Mouse (Mus musculus): ENCODE measurements around the gene Tle3. TPM values are rescaled to one million over a fixed set of nuclear protein-coding genes. Genes with fewer than 3 reads are reported as not detected.

The Tle3 gene
- polyA plus RNA-seq, 1 experiment from 2014 or later = 3.2 TPM

DNA sequence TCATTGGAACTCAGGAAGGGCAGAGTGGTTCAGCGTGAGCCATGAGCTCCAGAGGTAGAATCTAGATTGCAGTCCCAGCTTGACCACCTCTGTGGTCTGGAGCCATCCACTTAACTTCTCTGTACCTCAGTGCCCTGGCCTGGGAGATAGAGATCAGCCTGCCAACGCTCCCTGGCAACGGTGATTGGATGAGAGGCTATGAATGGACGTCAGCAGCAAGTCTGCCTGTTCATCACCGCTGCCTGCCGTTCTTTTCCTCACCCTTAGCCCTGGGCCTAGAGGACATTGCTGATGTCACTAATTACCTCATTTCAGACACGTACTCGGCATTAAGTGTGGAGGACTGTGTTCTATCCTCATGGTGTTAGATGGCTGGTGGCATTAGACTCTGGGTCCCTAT lies 45.2 kb upstream of the Tle3 start:
- no peak overlapping the region for H3K9ac ChIP-seq (replicated peaks)
- H3K9me3 ChIP-seq (ENCODE audit: low read length) = no peaks in the 10 kb centered on the region
- TF ChIP-seq EP300 (IDR thresholded peaks at IDR 0.05; ENCODE audit: low read depth) (no peak), CTCF (IDR thresholded peaks at IDR 0.05; ENCODE audit: low read depth) (no peak)
- no peak for ATAC-seq
- no peak overlapping the region for H3K4me2 ChIP-seq (ENCODE audit: low read depth, low read length)
- peaks cover 30% of the 10 kb centered on the region for H3K4me1 ChIP-seq (ENCODE audit: insufficient read depth)
- H3K4me3 ChIP-seq (ENCODE audit: low read depth, low read length) = no peak overlapping the region
- H3K36me3 ChIP-seq (replicated peaks; ENCODE audit: insufficient read depth, low read length) = no peaks in the 10 kb centered on the region
- no peaks in the 10 kb centered on the region for H3K27me3 ChIP-seq (ENCODE audit: insufficient read depth, low read length)
- WGBS (ENCODE audit: insufficient replicate concordance) = 78% methylated on average over 8 of the region's 8 CpGs
- no peak overlapping the region for H3K27ac ChIP-seq (ENCODE audit: low read depth)
- DNase-seq = no peak

DNA sequence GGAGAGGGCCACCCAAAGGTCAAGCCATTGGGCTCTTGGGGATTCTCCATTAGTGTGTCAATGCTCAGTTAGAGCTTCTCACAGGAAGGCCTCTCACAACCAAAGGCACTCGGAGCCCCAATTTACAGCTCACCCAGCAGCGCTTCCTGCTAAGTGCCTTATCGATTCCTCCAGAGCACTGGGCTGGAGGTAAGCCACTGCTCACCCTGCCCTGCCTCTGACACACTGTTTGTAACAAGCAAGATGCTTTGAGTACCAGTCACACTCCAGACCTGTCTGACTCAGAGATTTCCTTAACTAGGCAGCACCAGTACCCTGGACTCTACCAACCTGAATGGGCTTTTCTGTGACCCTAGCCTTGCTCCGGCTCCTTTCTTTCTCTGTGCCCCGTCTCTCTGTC lies 44.0 kb upstream of the Tle3 start:
- TF ChIP-seq EP300 (IDR thresholded peaks at IDR 0.05; ENCODE audit: low read depth) (no peak), CTCF (IDR thresholded peaks at IDR 0.05; ENCODE audit: low read depth) (no peak)
- no peaks in the 10 kb centered on the region for H3K9me3 ChIP-seq (ENCODE audit: low read length)
- H3K36me3 ChIP-seq (replicated peaks; ENCODE audit: insufficient read depth, low read length) = no peaks in the 10 kb centered on the region
- no peak overlapping the region for H3K27ac ChIP-seq (ENCODE audit: low read depth)
- no peaks in the 10 kb centered on the region for H3K27me3 ChIP-seq (ENCODE audit: insufficient read depth, low read length)
- 45% methylated on average over 5 of the region's 5 CpGs for WGBS (ENCODE audit: insufficient replicate concordance)
- peaks cover 30% of the 10 kb centered on the region for H3K4me1 ChIP-seq (ENCODE audit: insufficient read depth)
- ATAC-seq = no peak
- no peak overlapping the region for H3K4me3 ChIP-seq (ENCODE audit: low read depth, low read length)
- DNase-seq = no peak
- no peak overlapping the region for H3K9ac ChIP-seq (replicated peaks)
- no peak overlapping the region for H3K4me2 ChIP-seq (ENCODE audit: low read depth, low read length)

DNA sequence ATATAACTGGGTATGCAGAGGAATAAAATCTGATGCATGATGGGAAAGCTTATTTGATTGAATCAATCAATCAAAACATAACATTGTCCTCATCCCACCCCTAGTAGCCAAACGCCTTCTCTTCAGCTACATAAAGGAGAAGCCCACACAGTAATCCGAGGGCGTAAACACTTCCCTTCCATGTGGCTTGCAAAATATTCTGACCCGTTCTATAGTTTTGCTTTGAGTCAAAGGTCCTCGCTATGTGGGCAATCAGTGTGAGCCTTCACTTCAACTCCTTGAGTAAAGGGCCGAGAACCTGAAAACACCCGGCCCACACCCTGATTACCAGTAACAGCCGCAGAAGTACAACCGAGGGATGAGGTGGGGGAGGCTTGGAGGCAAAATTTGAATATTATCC lies 41.4 kb upstream of the Tle3 start:
- Histone ChIP-seq H3K4me1 (ENCODE audit: insufficient read depth) (peaks cover 13% of the 10 kb centered on the region), H3K4me3 (ENCODE audit: low read depth, low read length) (no peak overlapping the region), H3K27me3 (ENCODE audit: insufficient read depth, low read length) (no peaks in the 10 kb centered on the region), H3K36me3 (replicated peaks; ENCODE audit: insufficient read depth, low read length) (no peaks in the 10 kb centered on the region), H3K9me3 (ENCODE audit: low read length) (no peaks in the 10 kb centered on the region), H3K27ac (ENCODE audit: low read depth) (no peak overlapping the region), H3K9ac (replicated peaks) (no peak overlapping the region), H3K4me2 (ENCODE audit: low read depth, low read length) (no peak overlapping the region)
- 68% methylated on average over 9 of the region's 9 CpGs for WGBS (ENCODE audit: insufficient replicate concordance)
- TF ChIP-seq EP300 (IDR thresholded peaks at IDR 0.05; ENCODE audit: low read depth) (no peak), CTCF (IDR thresholded peaks at IDR 0.05; ENCODE audit: low read depth) (no peak)
- DNase-seq (no peak), ATAC-seq (no peak)

DNA sequence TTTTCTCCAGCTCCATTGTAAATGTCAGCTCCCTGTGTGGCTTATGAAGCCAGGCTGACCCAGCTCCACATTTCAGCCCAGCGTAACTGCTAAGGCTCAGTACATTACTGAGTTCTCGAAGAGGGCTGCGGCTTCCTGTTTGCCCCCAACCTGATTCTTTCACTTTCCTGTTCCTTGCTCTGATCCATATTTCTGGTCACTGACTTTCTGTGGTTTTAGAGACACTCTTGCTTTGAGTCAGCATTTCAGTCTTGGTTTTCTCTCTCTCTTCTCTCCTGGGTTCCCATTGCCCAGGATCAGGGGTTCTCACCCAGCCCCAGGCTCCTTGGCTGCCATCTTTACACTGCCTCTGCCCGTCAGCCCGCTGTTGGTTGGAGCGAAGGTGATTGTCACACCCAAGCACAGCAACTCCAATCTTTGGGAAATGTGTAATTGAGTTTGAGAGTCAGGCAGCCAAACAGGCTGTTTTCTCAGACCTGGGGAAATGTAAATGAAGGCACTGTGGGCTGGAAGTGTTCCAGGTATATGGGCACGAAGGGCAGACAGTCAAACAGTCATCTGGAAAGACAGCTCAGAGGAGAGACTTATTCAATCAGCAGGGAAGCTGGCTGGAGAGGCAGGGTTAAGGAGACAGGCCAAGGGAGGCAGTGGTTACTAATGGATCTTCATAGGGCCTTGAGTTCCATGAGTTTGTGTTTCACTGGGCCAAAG lies 39.8 kb upstream of the Tle3 start:
- Histone ChIP-seq H3K9me3 (ENCODE audit: low read length) (no peaks in the 10 kb centered on the region), H3K4me3 (ENCODE audit: low read depth, low read length) (no peak overlapping the region), H3K4me1 (ENCODE audit: insufficient read depth) (peaks cover 17% of the 10 kb centered on the region), H3K27ac (ENCODE audit: low read depth) (no peak overlapping the region), H3K9ac (replicated peaks) (no peak overlapping the region), H3K27me3 (ENCODE audit: insufficient read depth, low read length) (no peaks in the 10 kb centered on the region), H3K4me2 (ENCODE audit: low read depth, low read length) (no peak overlapping the region), H3K36me3 (replicated peaks; ENCODE audit: insufficient read depth, low read length) (no peaks in the 10 kb centered on the region)
- ATAC-seq = no peak
- WGBS (ENCODE audit: insufficient replicate concordance) = 63% methylated on average over 7 of the region's 7 CpGs
- TF ChIP-seq CTCF (IDR thresholded peaks at IDR 0.05; ENCODE audit: low read depth) (no peak), EP300 (IDR thresholded peaks at IDR 0.05; ENCODE audit: low read depth) (no peak)
- no peak for DNase-seq

DNA sequence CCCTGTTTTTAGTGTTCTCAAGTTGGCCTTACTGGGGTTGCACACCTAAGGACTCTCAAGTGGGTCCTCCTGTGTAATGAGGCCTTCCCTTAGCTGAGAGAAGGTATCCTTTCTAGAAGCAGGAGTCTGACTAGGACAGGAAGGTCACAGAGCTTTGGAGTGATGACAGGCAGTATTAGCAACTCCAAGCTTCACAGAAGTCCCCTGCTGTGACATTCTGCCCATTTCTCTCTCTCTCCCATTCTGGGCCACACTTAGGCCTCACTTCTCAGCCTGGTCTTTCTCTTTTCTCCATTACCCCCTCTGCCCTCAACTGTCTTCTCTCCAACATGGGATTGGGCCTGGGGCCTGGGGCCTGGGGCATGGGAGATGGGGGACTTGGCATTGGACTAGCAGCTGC lies 36.0 kb upstream of the Tle3 start:
- no peak overlapping the region for H3K4me3 ChIP-seq (ENCODE audit: low read depth, low read length)
- H3K27me3 ChIP-seq (ENCODE audit: insufficient read depth, low read length) = peaks cover 4% of the 10 kb centered on the region
- H3K4me1 ChIP-seq (ENCODE audit: insufficient read depth) = peaks cover 32% of the 10 kb centered on the region
- H3K9me3 ChIP-seq (ENCODE audit: low read length) = no peaks in the 10 kb centered on the region
- no peak overlapping the region for H3K9ac ChIP-seq (replicated peaks)
- no peaks in the 10 kb centered on the region for H3K36me3 ChIP-seq (replicated peaks; ENCODE audit: insufficient read depth, low read length)
- H3K27ac ChIP-seq (ENCODE audit: low read depth) = no peak overlapping the region
- DNase-seq = no peak
- no peak overlapping the region for H3K4me2 ChIP-seq (ENCODE audit: low read depth, low read length)
- TF ChIP-seq EP300 (IDR thresholded peaks at IDR 0.05; ENCODE audit: low read depth) = no peak
- TF ChIP-seq CTCF (IDR thresholded peaks at IDR 0.05; ENCODE audit: low read depth) = no peak
- ATAC-seq = no peak

DNA sequence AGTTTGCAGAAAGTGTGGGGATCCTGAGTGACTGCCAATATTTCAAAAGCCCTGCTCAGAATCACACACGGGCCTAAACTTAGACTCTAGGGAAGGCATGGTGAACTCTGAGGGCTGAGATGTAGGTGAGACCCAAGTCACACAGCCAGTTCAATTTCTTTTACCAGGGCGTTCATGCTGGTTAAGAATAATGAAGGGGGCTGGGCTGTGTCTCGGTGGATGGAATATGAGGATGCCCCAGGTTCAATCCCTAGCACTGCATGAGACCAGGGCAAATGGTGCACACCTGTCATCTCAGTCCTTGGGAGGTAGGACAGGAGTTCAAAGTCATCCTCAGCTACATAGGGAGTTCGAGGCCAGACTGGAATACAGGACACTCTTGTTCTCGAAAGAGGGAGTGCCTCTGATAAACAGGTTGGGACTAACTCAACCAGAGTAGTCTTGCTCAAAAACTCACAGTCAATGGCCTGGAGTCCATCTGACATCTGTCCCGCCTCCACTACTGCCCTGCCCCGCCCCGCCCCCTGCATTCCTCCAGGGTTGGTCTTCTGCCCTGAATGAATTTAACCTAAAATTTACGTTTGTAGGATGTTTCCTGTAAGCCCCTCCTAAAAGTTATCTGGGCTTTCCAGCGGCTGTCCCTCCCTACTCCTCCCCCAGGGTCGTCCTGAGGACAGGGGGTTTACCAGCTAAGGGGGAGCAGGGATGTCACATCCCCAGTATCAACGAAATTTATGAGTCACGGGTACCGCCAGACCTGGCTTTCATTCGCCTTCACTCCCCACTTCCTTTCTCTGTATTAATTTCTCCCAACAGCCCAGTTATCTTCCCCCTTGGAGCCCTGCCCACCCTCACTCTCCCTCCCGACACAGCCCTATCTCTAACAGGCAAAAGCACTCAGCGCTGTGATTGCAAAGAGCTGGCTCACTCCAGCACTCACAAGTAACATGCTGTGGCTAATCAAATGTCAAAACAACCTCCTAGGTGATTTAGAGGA lies 35.3 kb upstream of the Tle3 start:
- Histone ChIP-seq H3K4me1 (ENCODE audit: insufficient read depth) (peaks cover 32% of the 10 kb centered on the region), H3K4me2 (ENCODE audit: low read depth, low read length) (no peak overlapping the region), H3K4me3 (ENCODE audit: low read depth, low read length) (no peak overlapping the region), H3K36me3 (replicated peaks; ENCODE audit: insufficient read depth, low read length) (no peaks in the 10 kb centered on the region), H3K9me3 (ENCODE audit: low read length) (no peaks in the 10 kb centered on the region), H3K9ac (replicated peaks) (no peak overlapping the region), H3K27me3 (ENCODE audit: insufficient read depth, low read length) (peaks cover 4% of the 10 kb centered on the region), H3K27ac (ENCODE audit: low read depth) (no peak overlapping the region)
- TF ChIP-seq CTCF (IDR thresholded peaks at IDR 0.05; ENCODE audit: low read depth) = no peak
- no peak for TF ChIP-seq EP300 (IDR thresholded peaks at IDR 0.05; ENCODE audit: low read depth)
- DNase-seq (peak; percentile 48), ATAC-seq (peak; percentile 44)
- WGBS (ENCODE audit: insufficient replicate concordance) = 27% methylated on average over 17 of the region's 17 CpGs

All from liver, postnatal 0 days (tissue).